Mouse (Mus musculus): ENCODE measurements around the gene Pex16.

Pex16 gene

GRCm38 (mm10) chr2:92422388-92423135, 48.1 kb downstream of the Pex16 start:
- 36% methylated on average over 10 of the region's 10 CpGs for WGBS

DNA sequence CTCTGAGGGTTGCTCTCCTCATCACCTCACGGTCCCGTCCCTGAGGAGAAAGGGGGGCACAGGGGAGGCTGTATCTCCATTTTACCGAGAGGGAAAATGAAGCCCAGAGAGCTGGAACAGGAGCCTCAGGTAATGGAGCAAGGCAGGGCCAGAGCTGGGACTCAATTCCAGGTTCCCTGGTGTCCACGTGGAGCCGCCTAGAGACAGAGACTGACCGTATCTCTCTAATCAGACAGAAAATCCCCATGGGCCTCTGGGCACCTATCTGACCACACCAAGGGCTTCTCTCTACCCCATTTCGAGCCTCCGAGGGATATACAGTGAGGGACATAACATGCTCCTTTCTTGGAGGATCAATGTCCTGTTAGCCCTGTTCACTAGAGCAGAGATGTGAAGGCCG, 48.7 kb downstream of the Pex16 start:
- WGBS: 78% methylated on average over 9 of the region's 9 CpGs

DNA sequence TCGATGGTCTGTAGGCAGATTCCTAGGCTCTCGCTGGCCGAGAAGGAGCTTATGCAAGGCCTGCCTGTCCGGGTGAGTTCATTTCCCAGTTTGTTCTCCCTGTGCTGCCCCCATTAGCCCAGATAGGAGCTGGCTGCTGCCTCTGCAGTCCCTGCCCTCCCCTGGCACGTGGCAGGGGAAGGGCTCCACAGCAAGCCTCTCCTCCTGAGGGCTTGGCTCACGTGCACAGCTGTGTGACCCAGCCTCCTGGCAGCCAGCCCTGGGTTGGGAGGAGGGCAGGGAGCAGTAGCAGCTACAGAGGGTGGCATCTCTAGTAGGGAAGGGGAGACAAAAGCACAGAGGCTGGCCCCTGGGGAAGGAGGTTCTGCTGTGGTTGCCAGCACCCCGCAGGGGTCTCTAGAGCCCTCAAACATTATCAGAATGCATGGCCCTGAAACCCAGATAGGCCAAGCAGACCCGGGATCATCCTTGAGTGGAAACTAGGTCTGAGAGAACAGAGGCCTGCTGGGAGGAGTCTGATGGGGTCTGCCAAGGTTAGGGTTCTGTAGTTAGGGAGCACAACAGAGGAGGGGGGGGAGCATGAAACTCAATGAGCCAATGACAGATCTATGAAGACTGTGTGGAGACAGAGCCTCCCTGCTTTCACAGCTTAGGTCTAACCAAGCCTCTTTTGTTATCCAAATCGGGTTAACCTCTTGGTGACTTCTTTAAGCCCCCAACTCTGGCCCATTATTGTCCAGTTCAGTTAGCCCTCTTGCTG, 49.4 kb downstream of the Pex16 start:
- WGBS: 26% methylated on average over 9 of the region's 9 CpGs

DNA sequence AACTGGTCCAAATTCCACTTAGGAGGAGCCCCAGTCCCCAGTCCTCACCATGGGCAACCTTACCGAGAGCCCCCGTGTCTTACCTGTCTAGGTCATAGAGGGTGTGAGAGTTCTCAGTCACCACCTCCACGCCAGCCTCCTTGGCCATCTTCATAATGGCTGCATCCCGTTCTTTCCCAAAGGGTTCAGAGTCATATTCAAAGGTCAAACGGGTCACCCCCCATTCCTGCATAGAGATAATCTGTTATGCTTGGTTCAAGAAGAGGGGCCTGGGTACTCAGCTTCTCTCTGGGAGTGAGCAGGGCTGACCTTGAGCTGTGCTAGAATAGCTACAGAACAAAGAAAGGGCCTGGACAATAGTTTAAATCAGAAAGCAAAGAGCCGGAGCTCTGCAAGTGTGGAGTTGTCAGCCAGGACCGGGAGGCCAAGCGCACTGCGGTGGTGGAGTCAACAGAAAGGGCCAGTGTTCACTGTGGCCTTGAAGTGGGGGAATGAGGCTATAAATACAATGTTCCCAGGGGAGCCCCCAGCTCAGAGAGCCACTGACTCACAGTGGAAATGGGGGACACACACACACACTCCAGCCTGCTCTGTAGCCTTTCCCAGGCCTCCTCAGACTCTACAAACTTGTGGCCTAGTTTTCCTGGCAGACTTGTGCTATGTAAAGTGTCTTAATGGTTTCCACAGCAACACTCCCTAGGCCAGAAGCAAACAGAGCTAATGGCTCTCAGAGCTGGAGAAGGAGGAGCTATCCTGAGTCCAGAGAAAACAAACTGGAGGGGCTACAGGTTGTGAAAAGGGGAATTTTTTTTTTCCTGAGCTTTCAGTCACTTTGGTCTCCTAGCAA, 50.2 kb downstream of the Pex16 start:
- 46% methylated on average over 9 of the region's 9 CpGs for WGBS

DNA sequence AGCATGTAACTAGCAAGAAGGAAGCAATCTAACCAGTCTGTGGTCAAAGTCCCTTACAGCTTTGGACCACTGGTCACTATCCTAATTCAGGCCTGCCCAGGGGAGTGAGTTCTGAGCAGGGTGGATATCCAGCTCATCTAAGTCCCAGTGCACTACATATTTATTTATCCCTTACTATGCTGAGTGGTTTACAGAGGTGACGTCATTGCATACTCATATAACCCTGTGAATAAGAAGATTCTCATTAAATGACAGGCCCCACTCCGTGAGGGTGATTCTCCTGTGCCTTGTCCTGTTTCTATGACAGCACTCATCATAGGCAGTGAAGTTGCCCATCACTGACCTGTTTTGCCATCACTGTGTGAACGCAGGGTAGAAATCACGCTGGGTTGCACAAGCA, 50.9 kb downstream of the Pex16 start:
- WGBS: 51% methylated on average over 4 of the region's 4 CpGs

GRCm38 (mm10) chr2:92426426-92426825, 52.0 kb downstream of the Pex16 start:
- WGBS: 16% methylated on average over 3 of the region's 3 CpGs

DNA sequence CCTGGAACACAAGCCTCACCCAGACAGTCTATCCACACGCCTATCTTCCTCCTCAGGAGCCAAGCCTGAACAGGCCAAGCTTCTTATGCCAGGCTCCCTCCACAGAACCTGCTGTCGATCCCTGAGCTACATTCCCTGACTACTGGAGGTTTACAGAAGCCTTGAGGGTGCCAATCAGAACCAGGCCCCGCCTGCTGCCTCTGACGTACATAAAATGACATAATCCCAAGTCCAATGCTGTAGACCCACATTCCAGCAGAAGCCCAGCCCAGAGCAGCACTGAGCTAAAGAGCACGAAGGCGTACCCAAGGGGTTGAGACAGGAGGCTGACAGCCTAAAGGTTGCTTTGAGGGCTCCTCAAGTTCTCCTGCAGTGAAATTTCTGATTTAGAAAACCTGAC, 53.4 kb downstream of the Pex16 start:
- 21% methylated on average over 6 of the region's 6 CpGs for WGBS

DNA sequence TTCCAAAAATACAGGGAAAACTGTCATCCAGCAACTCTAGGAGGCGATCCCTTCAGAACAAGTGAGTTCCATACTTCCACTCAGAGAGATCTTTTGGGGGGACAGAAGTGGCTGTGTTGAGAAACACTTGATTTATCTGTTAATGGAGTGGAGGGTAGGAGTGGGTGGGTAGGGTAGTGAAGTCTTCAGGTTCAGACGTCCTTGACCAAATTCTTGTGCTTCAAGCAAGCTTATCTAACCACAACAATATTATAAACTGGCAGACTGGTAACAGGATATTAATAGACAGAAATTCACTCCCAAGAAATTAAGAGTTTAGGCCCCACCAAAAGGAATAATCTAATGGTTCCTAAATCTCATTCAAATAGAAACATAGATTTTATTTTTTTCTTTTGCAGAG, 55.6 kb downstream of the Pex16 start:
- 37% methylated on average over 2 of the region's 2 CpGs for WGBS
